Mouse (Mus musculus) megakaryocyte, embryonic 14.5 days (primary cell): ENCODE results near the gene Akain1.

Experiments
- FLI1 ChIP-seq: IDR thresholded peaks from 2 replicates; pipeline ENCODE4 v1.6.1; 2012; ENCODE audit warnings: low read length, inconsistent platforms, mixed read lengths
- GATA1 ChIP-seq: IDR thresholded peaks from 3 replicates; pipeline ENCODE4 v1.6.1; 2012; ENCODE audit warnings: mixed read lengths, low read length, inconsistent platforms, borderline replicate concordance

- TF ChIP-seq GATA1 (no peak), FLI1 (no peak)
Measured at GRCm38 (mm10) chr17:69421592-69421991, 17.5 kb upstream of the Akain1 start.
